Mouse (Mus musculus): Measurements from ENCODE around the gene Psma5.

The Psma5 gene

DNA sequence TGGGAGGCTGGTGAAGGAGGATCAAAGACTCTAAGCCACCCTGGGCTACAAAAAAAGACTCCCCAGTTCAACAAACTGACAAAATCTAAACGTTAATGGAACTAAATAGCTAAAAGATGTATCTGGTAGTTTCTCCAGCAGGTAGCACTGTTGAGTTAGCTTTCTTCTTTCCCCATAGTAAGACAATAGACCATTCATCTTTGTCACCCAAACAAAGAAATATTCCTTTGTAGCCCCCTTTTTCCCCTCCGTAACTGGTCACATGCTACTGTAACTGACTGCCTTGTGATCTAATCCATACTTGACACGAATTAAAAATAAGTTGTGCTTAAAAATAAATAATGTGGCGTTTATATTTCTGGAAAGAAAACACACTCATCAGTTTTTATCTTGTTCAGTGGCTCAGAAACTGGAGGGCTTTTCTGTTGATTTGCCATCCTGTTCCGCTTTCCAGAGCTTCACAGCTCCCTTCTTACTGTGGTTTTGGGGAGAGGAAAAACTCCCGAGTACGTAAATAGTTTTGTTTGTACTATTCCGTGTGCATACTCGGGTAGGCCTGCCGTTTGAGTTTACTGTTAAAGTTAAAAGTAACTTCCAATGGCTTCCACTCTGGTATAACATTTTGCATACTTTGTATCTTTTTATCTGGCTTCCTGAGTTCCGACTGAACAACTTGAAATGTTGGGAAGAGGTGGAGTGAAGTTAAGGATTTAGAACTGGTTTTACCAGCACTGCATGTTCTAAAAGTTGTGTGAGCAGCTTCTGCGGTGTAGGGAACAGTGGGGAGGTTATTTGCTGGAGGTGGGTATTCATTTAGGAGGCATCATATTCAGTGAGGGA, 25.9 kb downstream of the Psma5 start:
- no peak for DNase-seq

DNA sequence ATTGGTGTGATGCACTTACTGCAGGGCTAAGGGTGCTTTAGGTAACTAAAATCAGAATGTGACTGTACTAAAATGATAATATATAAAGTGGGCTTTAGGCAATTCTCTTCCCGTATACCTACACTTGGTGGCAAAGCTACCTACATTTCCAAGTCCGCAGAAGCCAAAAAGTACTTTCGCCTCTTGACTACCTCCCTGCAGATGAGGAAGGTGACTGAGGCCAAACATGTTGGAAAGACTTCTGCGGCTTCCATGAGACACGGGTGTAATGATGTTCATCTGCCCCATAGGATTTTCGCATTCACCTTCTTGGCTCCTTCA, 26.5 kb downstream of the Psma5 start:
- DNase-seq = peak in 1 of 2 experiments; percentile 21

DNA sequence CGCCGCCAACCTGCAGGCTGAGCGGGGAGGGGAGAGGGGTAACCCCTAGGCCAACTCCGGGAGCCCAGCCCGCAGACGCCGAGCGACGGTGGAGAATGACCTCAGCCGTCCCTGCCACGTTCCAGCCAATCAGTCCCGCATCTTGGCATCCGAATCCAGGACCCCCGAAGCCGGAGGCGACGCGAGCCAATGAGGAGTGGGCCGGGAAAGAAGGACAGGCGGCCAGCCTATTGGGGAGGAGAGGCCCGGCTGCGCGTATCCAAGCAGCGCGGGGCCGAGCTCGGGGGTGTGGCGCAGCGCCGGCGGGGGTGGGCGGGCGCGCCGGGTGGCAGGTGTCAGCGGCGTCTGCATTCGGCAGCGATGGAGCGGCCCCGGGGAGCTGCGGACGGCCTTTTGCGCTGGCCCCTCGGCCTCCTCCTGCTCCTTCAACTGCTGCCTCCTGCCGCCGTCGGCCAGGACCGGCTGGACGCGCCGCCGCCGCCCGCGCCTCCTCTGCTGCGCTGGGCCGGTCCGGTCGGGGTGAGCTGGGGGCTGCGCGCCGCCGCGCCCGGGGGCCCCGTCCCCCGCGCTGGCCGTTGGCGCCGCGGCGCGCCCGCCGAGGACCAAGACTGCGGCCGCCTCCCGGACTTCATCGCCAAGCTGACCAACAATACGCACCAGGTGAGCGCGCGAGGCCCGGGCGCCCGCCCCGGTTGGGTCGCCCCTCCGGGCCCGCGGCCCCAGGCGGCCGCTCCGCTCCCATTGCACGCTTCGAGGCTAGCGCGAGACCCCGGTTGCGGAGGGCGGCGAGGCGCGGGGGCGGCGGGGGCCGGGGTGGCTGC, 27.3 kb downstream of the Psma5 start, which contains the start of gene Sort1:
Gene Sort1, plus strand, starts transcription at position 302 of the 821 bp plus-strand sequence.
- DNase-seq = peak; percentile 86 to 91

DNA sequence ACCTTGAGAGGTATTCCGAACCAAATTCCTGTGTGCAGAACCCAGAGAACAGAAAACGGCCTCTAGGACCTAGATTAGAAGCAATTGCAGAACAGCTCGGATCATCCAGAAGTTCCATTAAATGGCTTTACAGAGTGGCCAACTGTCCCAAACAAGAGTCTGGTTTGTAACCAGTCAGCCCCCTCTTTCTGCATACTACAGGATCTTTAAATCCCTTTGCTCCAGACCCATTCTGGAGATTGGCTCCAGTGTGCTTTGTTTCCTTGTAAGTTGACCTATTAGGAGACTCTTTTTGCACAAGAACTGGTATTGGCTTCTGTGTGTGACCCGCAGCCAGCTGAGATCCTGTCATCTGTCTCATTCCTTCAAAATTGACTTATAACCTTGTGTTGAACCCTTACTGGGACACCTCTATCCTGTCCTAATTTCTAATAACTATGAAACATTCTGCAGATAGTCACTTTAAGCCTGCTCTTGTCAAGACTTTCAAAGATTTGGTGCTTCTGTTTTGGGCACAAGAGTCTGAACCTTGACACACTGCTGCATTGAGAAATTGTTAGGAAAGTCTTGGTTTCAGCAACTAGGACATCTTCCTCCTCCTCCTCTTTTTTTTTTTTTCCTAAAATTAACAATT, 28.5 kb downstream of the Psma5 start:
- no peak for DNase-seq

DNA sequence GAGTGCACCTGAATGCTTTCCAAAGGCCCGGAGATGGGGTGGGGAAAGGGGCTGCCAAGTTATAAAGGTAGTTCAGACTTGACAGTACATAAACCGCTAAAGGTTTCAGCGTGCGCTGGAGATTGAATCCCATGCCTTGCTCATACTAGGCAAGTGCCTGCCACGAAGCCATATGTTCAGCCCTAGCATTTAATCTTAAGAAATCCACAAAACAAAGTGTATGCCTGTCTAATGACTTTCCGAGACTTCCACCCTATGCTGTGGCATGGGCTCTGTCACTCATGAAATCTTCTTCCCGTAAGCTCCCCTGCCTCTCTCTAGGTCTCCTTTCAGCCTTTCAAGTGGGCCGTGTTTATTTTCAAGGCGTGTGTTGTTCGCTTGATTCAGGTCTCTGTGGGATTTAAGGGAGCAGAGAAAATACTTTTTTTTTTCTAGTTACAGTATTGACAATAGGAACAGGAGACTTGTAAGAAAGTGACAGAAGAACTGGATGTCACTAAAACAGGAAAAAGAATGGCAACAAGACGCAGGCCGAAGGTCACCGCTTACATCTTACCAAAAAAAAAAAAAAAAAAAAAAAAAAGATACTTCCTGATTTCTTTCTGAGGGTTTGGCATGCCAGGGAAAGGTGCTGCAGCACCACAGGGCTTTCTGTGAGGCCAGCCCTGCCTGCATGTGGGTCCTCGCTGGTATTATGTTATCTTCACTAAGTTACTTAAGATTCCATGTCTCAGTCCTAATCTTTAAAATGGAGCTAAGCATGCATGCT, 30.1 kb downstream of the Psma5 start:
- no peak for DNase-seq

DNA sequence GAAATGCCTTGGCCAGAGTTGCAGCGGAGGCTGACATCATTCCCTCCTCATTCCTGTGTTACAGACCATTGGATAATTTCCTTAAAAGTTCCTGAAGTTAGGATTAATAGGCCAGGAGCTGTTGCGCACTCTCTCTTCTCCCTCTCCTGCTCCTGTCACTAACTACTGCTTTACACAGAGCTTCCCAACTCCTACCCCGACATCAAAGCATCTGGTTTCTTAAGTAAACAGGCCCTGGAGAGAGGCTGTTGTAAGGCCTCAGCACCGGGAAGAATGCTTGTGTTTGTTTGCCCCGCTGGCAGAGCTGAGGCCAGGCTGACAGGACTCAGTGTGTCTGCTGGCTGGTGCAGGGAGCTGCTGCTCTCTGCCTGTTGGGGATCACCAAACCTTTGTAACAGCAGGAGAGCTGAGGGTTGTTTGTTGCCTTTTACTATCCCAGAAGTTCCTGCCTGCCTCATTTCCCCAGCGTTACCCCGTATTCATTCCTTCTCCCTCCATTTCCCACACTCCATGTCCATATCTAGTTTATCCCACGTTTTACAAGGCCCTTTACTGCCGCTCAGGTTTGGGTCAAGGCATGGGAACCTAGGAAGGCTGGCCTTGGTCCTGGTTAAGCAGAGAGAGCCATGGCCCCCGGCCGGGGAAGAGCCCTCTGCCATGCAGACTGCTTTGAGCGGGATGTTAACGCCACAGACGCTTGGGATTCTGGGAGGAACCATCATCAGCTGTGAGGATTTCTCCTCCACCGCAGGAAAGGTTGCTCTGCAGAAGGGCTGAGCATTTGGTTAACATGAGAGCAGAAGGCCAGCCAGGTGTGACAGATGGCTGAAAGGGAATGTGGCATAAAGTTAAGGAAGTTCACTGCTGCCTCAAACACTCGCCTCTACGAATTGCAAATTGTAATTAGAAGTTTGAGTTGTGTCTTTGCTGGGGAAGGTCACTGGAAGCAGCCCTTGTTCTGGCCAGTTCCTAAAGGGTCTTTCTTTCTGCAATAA, 31.4 kb downstream of the Psma5 start:
- DNase-seq = peak; percentile 77 to 83

DNA sequence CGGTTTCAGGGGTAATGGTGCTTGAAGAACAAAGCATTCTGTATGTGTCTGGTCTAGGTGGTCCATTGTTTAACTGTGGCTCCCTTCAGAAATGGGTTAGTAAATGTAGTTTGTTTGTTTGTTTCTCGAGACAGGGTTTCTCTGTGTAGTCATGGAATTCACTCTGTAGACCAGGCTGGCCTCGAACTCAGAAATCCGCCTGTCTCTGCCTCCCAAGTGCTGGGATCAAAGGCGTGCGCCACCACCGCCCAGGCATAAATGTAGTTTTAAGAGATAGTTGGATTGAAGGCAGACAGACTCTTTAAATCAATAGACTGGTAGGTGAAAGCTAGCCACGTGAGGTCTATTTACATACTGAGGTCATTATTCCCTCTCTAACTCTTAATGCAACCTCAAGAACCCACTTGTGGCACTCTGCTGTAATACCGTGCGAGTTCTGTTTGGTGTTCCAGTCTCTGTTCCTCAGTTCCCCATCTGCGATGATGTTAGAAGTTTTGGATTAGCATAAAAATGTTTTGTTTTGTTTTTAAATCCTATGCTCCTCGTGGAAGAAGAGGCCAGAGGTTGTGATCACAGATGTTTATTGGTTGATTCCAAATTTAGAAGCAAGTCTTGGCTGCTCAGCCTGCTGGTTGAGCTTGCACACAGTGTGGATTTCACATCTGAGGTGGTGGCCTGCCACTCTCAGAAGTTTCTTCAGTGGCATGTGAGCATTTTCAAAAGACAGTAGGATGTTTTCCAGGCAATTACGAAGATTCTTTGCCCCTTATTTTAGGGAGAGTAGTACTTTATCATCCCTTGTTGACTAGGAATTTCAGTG, 32.8 kb downstream of the Psma5 start:
- peak; percentile 52 to 74 for DNase-seq

DNA sequence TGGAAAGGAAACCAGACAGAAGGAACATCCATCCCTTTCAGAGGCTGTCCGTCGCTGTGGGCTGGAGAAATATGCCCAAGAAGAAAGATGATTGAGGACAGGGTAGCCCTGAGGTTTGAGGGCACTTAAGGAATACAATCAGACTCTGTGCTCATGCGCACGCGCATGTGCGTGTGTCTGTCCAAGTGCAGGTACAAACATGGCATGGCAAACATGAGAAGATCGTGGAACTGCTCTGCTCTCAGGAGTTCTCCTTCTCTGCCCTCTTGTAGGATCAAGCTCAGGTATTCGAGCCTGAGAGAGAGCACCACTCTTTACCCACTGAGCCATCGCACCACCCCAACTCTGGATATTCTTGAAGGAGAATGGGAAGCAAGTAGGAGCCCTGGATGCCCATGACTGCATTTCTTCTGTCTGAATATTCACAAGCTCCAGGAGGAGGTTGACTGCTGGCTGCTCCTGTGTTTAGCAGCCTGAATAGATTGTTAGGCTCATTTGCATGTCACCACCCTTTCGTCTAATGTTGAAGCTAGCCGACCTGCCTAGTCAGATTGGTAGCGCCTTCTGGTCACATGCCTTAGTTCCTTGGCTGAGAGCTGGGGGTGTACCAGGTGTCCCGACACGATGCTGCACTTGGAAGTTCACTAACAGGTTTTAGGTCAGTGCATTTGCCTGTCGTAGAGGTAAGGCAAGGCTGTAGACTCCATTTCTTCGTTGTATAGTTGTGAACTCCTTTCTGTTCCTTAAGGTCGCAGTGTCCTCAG, 34.5 kb downstream of the Psma5 start:
- peak; percentile 52 to 65 for DNase-seq

DNA sequence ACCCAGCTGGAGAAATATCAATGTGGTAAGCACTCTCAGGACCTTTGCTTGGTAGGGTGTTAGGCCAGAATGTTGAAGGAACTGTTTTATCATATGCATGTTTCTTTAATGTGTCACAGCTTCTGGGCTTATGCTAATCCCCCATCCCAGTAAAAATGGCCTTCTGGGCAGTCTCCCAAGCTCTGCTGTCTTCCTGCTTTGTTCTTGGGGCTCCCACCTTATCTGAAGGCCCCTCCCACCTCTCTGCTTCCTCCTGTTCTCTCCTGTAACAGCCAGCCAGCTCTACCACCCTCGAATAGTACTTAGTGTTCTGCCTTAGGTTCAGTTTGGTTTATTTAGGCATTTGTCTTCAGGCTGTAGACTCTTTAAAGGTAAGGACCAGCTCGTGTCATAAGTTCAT, 37.7 kb downstream of the Psma5 start:
- peak; percentile 29 to 63 for DNase-seq

DNA sequence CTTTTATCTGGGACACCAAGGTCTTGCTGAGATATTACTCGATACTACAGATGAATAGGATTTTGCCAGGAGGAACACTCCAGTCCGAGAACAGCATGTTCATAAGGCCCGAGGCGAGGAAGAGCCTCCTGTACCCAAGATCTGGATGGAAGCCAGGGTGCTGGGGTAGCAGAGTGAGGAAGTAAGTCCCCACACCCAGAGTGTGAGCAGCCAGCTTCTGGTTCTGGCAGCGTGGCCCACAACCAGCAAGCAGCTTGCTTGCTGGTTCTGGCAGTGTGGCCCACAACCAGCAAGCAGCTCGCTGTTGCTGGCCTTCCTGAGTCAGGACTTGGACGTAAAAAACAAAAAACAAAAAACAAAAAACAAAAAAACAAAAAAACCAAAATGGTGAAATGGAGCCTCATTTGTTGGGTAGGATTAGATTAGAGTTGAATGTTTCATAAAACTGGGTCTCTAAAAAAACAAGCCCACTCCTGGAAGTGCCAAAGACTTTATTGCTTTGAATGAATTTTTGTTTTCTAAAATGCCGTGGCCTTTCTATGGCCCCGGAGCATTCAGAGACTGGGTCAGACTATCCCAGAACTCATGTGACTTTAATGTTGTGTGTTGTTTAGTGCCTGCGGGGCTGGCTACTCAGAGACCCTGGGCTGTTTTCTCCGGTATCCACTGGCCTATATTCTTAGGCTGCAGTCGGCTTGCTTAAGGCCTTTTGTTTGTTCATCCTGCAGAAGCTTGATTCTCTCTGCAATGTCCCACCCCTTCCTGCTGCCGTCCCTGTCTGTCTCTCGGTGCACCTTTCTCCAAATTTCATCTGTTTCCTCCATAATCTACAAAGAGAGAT, 38.9 kb downstream of the Psma5 start:
- peak; percentile 81 to 87 for DNase-seq

DNA sequence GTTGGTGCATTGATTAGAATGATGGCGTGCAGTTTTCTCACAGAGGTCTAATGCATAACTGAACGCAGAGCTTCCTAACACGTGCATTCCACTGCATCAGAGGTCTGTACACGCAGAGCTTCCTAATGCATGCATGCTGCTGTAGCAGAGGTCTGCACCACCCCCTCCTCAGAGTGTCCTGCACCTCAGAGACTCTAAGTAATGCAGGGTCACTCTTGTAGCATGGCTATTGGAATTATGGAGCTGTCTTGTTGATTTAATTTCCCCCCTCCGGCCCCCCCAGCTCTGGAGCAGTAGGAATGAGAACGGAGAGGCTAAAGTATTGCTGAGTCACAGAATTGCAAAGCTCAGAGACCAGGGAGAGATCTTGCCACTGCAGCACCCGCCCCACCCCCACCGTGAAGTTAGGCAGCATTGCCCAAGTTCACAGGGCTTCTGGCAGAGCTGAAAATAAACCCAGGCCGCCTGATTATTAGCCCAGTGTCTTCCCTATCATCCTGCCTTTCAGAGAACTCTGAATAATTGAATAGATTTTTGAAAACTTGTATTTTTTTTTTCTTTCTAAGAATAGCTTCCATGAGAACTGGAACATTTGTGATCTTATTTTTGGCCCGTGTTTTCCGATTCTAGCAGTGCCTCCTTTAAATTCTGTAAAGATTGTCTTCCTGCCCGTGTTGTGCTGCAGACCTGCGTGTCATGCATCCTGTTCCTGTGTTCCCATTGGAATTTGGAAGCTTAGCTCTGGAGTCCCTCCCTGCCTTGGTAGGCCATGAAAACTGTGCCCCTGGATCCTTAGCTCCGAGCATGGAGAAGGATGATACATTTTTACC, 39.7 kb downstream of the Psma5 start:
- peak; percentile 70 to 82 for DNase-seq

DNA sequence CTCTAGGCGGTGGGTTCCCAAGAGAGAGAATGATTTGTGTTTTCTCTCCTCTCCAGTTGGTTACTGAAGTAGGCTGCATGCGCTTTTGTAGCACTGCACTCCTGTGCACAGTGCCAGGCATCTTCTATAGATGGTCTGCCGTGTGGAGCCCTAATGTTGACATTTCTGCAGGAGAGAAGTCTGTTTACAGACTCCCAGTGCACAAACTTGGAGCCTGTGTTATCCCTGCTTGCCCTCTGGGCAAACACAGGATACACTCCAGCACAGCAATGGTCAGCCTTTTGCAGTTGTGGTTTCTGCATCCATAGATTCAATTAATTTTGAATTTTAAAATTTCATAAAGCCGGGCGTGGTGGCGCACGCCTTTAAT, 40.3 kb downstream of the Psma5 start:
- no peak for DNase-seq

DNA sequence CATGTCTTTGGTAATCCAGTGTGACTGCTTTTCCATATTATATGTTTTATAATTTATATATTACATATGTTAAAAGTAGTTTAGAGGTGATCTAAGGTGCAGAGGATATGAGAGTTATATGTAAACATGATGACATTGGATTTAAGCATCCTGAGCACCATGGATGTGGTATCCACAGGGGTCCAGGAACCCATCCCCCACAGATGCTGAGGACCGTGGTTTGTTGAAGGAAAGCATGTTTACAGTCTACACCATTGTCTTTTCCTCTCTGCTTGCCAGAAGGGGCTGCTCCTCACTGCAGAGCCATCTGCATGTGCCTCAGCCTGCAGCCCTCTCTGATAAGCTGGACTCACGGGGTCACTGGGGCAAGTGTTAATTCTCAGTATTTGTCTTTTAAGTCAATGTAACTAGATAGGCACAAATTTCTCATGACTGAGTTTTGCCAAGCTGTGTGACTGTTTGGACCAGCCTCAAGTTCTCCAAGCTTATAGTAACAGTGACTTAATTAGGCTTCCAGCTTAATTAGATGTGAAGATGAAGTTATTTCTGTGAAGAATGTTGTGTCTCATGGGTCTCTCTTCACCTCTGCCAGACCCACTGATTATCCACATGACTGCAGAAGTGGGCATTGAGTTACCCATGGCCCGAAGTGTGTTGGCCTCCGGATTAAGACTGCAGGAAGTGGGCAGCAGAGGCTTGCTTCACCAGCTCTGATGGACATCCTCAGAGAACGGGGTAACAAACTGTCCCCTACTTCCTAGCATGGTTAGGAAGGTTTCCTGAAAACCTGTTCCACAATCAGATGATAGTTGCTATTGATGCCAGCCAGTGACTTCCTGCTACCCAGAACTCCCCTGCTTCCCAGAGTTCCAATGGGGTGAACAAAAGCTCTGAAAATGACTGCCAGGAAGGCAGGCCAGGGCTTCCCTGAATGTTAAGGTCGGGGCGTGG, 41.2 kb downstream of the Psma5 start:
- no peak for DNase-seq

DNA sequence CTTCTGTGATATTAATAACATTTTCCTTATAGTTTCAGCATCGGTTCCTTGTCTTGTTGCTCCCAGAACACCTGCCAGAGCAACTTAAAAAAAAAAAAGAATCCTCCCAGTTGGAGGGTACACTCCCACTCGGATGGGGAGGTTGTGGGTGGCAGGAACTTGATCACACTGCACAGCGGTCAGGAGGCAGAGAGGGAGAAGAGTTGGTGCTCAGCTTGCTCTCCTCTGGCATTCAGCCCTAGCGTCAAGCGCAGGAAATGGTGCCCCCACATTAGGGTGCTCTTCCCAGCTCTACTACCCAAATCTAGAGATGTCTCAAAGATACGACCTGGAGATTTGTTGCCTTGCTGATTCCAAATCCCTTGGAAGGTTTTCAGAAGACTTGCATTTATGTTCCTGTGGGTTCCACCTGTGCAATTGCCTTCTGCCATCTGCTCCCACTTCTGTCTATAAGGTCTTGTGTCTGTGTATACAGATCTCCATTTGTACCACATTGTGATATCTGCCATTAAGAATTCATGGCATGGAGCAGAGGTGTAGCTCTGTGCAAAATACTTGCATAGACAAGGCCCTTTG, 43.8 kb downstream of the Psma5 start:
- no peak for DNase-seq

DNA sequence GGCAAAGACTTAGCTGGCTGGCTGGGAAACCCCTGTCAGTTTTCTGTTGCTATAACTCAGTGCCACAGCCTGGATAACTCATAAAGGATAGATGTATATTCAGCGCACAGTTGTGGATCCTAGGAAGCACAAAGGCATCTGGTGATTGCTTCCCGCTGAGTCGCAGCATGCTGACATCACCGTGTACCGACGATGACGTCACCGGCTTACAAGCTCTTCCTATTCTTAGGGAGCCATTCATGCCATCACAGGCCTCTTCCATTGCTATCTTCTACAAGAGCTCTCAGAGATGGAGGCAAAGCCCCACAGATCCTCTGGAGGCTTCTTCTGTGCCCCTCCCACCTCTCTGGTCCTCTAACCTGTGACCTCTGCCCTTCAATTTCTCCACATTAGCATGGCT, 47.0 kb downstream of the Psma5 start:
- no peak for DNase-seq

DNA sequence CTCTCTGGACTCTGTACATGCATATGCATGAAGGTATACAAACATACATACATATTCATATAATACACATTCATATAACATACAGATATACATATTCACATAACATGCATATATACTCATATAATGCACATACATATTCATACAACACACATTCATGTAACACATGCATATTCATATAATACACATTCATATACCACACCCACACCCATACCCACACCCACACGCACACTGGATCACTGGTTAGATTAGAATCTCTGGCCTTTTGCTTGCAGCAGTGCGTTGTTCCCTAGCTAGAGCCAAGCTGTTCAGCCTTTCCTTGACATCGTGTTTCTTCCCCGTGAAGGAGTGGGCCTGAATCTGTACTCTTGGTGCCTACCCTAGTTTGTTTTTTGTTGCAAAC, 48.0 kb downstream of the Psma5 start:
- DNase-seq = no peak

Data from lung, adult 18-20 months (tissue).